Mouse (Mus musculus): ENCODE data around the gene Pxn. TPM values are rescaled to one million over a fixed set of nuclear protein-coding genes. Genes with fewer than 3 reads are reported as not detected.
A peak's percentile ranks its signal among the peaks of the same experiment; 100 is the strongest.
"Not testable (repeated sequence)": the region's sequence is repeated elsewhere in the genome, so short reads cannot be mapped to it uniquely, and the experiment has no call there.

The Pxn gene
- polyA plus RNA-seq, 1 experiment from 2014 or later = 56.4 TPM

GRCm38 (mm10) chr5:115493441-115493840 is 13.0 kb upstream of the Pxn start:
- no peak for ATAC-seq
- Histone ChIP-seq H3K4me2 (replicated peaks; ENCODE audit: low read depth, low read length) (no peak overlapping the region), H3K9ac (replicated peaks; ENCODE audit: low read depth) (no peak overlapping the region), H3K27ac (ENCODE audit: low read length) (peak overlapping the region; percentile 80), H3K9me3 (ENCODE audit: low read length) (no peaks in the 10 kb centered on the region), H3K27me3 (replicated peaks; ENCODE audit: insufficient read depth, low read length) (no peaks in the 10 kb centered on the region), H3K36me3 (ENCODE audit: insufficient read depth, low read length) (no peaks in the 10 kb centered on the region), H3K4me1 (ENCODE audit: insufficient read depth, low read depth, low read length) (peaks cover 9% of the 10 kb centered on the region; the same call in 1 of the 2 replicates), H3K4me3 (ENCODE audit: low read depth, low read length) (no peak overlapping the region)
- 30% methylated on average over 5 of the region's 5 CpGs for WGBS
- TF ChIP-seq EP300 (IDR thresholded peaks at IDR 0.05) (no peak), CTCF (IDR thresholded peaks at IDR 0.05) (no peak)
- peak; percentile 54 for DNase-seq (ENCODE audit: low spot score)

GRCm38 (mm10) chr5:115495618-115496017 is 10.9 kb upstream of the Pxn start:
- WGBS = 87% methylated on average over 3 of the region's 3 CpGs
- H3K4me3 ChIP-seq (ENCODE audit: low read depth, low read length); H3K36me3 ChIP-seq (ENCODE audit: insufficient read depth, low read length); ATAC-seq; H3K9me3 ChIP-seq (ENCODE audit: low read length); H3K9ac ChIP-seq (replicated peaks; ENCODE audit: low read depth); H3K4me1 ChIP-seq (ENCODE audit: insufficient read depth, low read depth, low read length); DNase-seq (ENCODE audit: low spot score); H3K4me2 ChIP-seq (replicated peaks; ENCODE audit: low read depth, low read length); H3K27ac ChIP-seq (ENCODE audit: low read length); H3K27me3 ChIP-seq (replicated peaks; ENCODE audit: insufficient read depth, low read length): not testable (repeated sequence)

GRCm38 (mm10) chr5:115497033-115497432 is 9.4 kb upstream of the Pxn start:
- Histone ChIP-seq H3K27ac (ENCODE audit: low read length) (no peak overlapping the region), H3K36me3 (ENCODE audit: insufficient read depth, low read length) (no peaks in the 10 kb centered on the region), H3K4me1 (ENCODE audit: insufficient read depth, low read depth, low read length) (peaks cover 3% of the 10 kb centered on the region; the same call in 1 of the 2 replicates), H3K27me3 (replicated peaks; ENCODE audit: insufficient read depth, low read length) (no peaks in the 10 kb centered on the region), H3K9ac (replicated peaks; ENCODE audit: low read depth) (no peak overlapping the region), H3K4me3 (ENCODE audit: low read depth, low read length) (no peak overlapping the region), H3K9me3 (ENCODE audit: low read length) (no peaks in the 10 kb centered on the region), H3K4me2 (replicated peaks; ENCODE audit: low read depth, low read length) (no peak overlapping the region)
- 69% methylated on average over 7 of the region's 7 CpGs for WGBS
- TF ChIP-seq EP300 (IDR thresholded peaks at IDR 0.05) (no peak), CTCF (IDR thresholded peaks at IDR 0.05) (no peak)
- ATAC-seq = no peak
- no peak for DNase-seq (ENCODE audit: low spot score)

GRCm38 (mm10) chr5:115498307-115499240 is 7.9 kb upstream of the Pxn start:
- Histone ChIP-seq H3K4me3 (ENCODE audit: low read depth, low read length) (no peak overlapping the region), H3K36me3 (ENCODE audit: insufficient read depth, low read length) (no peaks in the 10 kb centered on the region), H3K9ac (replicated peaks; ENCODE audit: low read depth) (no peak overlapping the region), H3K9me3 (ENCODE audit: low read length) (no peaks in the 10 kb centered on the region), H3K27me3 (replicated peaks; ENCODE audit: insufficient read depth, low read length) (no peaks in the 10 kb centered on the region), H3K4me1 (ENCODE audit: insufficient read depth, low read depth, low read length) (no peaks in the 10 kb centered on the region; the same call in 1 of the 2 replicates), H3K4me2 (replicated peaks; ENCODE audit: low read depth, low read length) (no peak overlapping the region), H3K27ac (ENCODE audit: low read length) (0 out of 2 replicates have a peak overlapping the region, but pooled peaks have one; percentile 5)
- no peak for ATAC-seq
- WGBS = 40% methylated on average over 9 of the region's 9 CpGs
- no peak for DNase-seq (ENCODE audit: low spot score)
- TF ChIP-seq CTCF (IDR thresholded peaks at IDR 0.05) (no peak), EP300 (IDR thresholded peaks at IDR 0.05) (no peak)

- H3K4me3 ChIP-seq (ENCODE audit: low read depth, low read length) = no peak overlapping the region
- no peak overlapping the region for H3K27ac ChIP-seq (ENCODE audit: low read length)
- DNase-seq (ENCODE audit: low spot score) = peak; percentile 65
- H3K4me1 ChIP-seq (ENCODE audit: insufficient read depth, low read depth, low read length) = no peaks in the 10 kb centered on the region
- TF ChIP-seq EP300 (IDR thresholded peaks at IDR 0.05) (no peak), CTCF (IDR thresholded peaks at IDR 0.05) (no peak)
- no peaks in the 10 kb centered on the region for H3K27me3 ChIP-seq (replicated peaks; ENCODE audit: insufficient read depth, low read length)
- H3K36me3 ChIP-seq (ENCODE audit: insufficient read depth, low read length) = no peaks in the 10 kb centered on the region
- 71% methylated on average over 12 of the region's 12 CpGs for WGBS
- no peaks in the 10 kb centered on the region for H3K9me3 ChIP-seq (ENCODE audit: low read length)
- ATAC-seq = peak; percentile 44; the same call in 1 of the 2 replicates
- no peak overlapping the region for H3K4me2 ChIP-seq (replicated peaks; ENCODE audit: low read depth, low read length)
- no peak overlapping the region for H3K9ac ChIP-seq (replicated peaks; ENCODE audit: low read depth)
Observed at GRCm38 (mm10) chr5:115500383-115500935, 6.0 kb upstream of the Pxn start.

- Histone ChIP-seq H3K4me2 (replicated peaks; ENCODE audit: low read depth, low read length) (no peak overlapping the region), H3K9ac (replicated peaks; ENCODE audit: low read depth) (no peak overlapping the region), H3K4me3 (ENCODE audit: low read depth, low read length) (no peak overlapping the region), H3K36me3 (ENCODE audit: insufficient read depth, low read length) (no peaks in the 10 kb centered on the region), H3K9me3 (ENCODE audit: low read length) (no peaks in the 10 kb centered on the region), H3K4me1 (ENCODE audit: insufficient read depth, low read depth, low read length) (no peaks in the 10 kb centered on the region), H3K27me3 (replicated peaks; ENCODE audit: insufficient read depth, low read length) (no peaks in the 10 kb centered on the region), H3K27ac (ENCODE audit: low read length) (no peak overlapping the region)
- DNase-seq (ENCODE audit: low spot score) (no peak), ATAC-seq (no peak)
- WGBS = 48% methylated on average over 12 of the region's 12 CpGs
- TF ChIP-seq EP300 (IDR thresholded peaks at IDR 0.05) (no peak), CTCF (IDR thresholded peaks at IDR 0.05) (no peak)
Observed at GRCm38 (mm10) chr5:115503035-115503434, 3.4 kb upstream of the Pxn start.

GRCm38 (mm10) chr5:115505617-115506016 is 859 bp upstream of the Pxn start:
- 55% methylated on average over 4 of the region's 4 CpGs for WGBS
- DNase-seq (ENCODE audit: low spot score); H3K4me1 ChIP-seq (ENCODE audit: insufficient read depth, low read depth, low read length); H3K27me3 ChIP-seq (replicated peaks; ENCODE audit: insufficient read depth, low read length); H3K9ac ChIP-seq (replicated peaks; ENCODE audit: low read depth); H3K4me3 ChIP-seq (ENCODE audit: low read depth, low read length); H3K27ac ChIP-seq (ENCODE audit: low read length); ATAC-seq; H3K36me3 ChIP-seq (ENCODE audit: insufficient read depth, low read length); H3K9me3 ChIP-seq (ENCODE audit: low read length); H3K4me2 ChIP-seq (replicated peaks; ENCODE audit: low read depth, low read length): not testable (repeated sequence)

All from lung, postnatal 0 days (tissue).